In the genomic region with DNA sequence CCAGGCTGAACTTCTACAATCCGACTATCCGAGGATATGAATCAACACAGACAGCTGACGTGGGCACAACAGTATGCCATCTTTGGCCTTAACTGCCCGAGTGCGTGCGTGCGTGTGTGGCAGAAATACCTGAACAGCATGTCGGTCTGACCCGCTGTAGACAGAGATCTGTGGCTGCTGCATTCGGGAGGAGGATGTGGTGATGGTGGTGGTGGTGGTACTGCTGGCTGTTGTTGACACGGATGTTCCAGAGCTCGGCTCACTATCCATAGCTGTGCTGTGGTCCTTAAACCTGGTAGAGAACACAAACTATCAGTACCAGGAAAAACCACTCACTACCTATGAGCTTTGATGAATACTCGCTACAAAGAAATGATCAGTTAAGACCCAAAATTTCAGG, we compare ENCODE assay signal across 18 mouse cellular contexts.
"Had no signal": no experiment of that assay in that cellular context is flagged by ENCODE, and none has a peak within 500 bp of the region (broad histone marks: within the 10 kb centered on the region; RNA-seq: fewer than 3 reads in every experiment).

No protein-coding gene starts in this region.

- H3K4me3 ChIP-seq: limb, embryonic 12.5 days; liver, embryonic 13.5 days; lung, embryonic 15.5 days; midbrain, embryonic 13.5 days; neural tube, embryonic 12.5 days; stomach, embryonic 15.5 days had no signal

- H3K9me3 ChIP-seq: liver, embryonic 13.5 days; lung, embryonic 15.5 days; midbrain, embryonic 13.5 days; neural tube, embryonic 12.5 days; stomach, embryonic 15.5 days had no signal

- H3K4me1 ChIP-seq: stomach, embryonic 15.5 days had no signal

- H3K27me3 ChIP-seq: limb, embryonic 12.5 days; liver, embryonic 13.5 days; lung, embryonic 15.5 days; midbrain, embryonic 13.5 days; neural tube, embryonic 12.5 days; stomach, embryonic 15.5 days had no signal

- H3K27ac ChIP-seq: kidney, postnatal 0 days; limb, embryonic 12.5 days; liver, embryonic 13.5 days; lung, embryonic 15.5 days; macrophage; midbrain, embryonic 13.5 days; neural tube, embryonic 12.5 days; stomach, embryonic 15.5 days had no signal

- ATAC-seq: liver, postnatal 0 days; midbrain, embryonic 13.5 days had no signal

- H3K9ac ChIP-seq: limb, embryonic 12.5 days; liver, embryonic 13.5 days; liver, postnatal 0 days; lung, embryonic 15.5 days; midbrain, embryonic 13.5 days; neural tube, embryonic 12.5 days; stomach, embryonic 15.5 days had no signal

- H3K4me2 ChIP-seq: limb, embryonic 12.5 days; liver, embryonic 13.5 days; lung, embryonic 15.5 days; midbrain, embryonic 13.5 days; neural tube, embryonic 12.5 days; stomach, embryonic 15.5 days had no signal

- DNase-seq: kidney, adult 11 months; kidney, adult 9 months; kidney, postnatal 36 days; layer of hippocampus, adult 9-11 months; layer of hippocampus, postnatal 36 days; liver; liver, embryonic 13.5 days; liver, postnatal 0 days; lung, postnatal 14 days; retina, postnatal 1 day; right cerebral cortex, postnatal 14 days had no signal
